Mouse (Mus musculus) cerebellum, adult 2 months (tissue): ENCODE results near the gene Tec.

Experiments used
- CTCF ChIP-seq: fragments of 200-500 bp; IDR thresholded peaks from 2 replicates; pipeline ENCODE4 v1.5.1; 2011; ENCODE audit warnings: low read depth, mild to moderate bottlenecking, control low read depth, low read length, moderate library complexity, borderline replicate concordance; ENCODE audit not compliant: insufficient read depth
- POLR2A ChIP-seq: fragments of 200-500 bp; IDR thresholded peaks from 2 replicates; pipeline ENCODE4 v1.6.1; 2011; ENCODE audit warnings: low read length, control low read depth, borderline replicate concordance; ENCODE audit not compliant: insufficient read depth

DNA sequence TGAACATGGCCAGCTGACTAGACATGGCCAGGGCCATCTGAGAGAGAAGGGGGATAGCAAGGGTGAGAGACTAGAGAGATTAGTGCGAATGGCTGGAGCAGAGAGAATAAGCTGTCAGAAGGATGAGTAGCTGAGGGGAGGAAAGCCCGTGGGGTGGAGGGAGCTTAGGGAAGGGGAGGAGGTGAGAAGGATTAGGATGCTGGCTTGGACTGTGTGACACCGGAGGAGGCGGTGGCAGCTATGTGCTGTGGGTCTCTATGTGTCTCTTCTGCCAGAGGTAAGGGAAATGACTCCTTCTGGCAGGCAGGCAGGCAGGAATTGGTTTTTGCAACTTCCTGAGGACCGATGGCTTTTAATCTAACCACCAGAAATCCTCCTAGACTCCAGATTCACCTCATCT is 11.5 kb upstream of the Tec start:
- TF ChIP-seq CTCF (no peak), POLR2A (no peak)
